Mouse (Mus musculus): ENCODE measurements around the gene Exosc7. TPM values are rescaled to one million over a fixed set of nuclear protein-coding genes. Genes with fewer than 3 reads are reported as not detected.

Gene Exosc7
- total and polyA plus RNA-seq, 2 experiments from 2014 or later = 40.3 to 64.1 TPM

GRCm38 (mm10) chr9:123165781-123166443 lies 52.9 kb downstream of the Exosc7 start:
- no peak overlapping the region for H3K9ac ChIP-seq
- H3K27me3 ChIP-seq (ENCODE audit: insufficient read depth, low read length) = no peaks in the 10 kb centered on the region
- no peaks in the 10 kb centered on the region for H3K9me3 ChIP-seq (ENCODE audit: low read length)
- no peak for TF ChIP-seq CTCF (IDR thresholded peaks at IDR 0.05; ENCODE audit: low read depth)
- H3K4me1 ChIP-seq (ENCODE audit: insufficient read depth) = no peaks in the 10 kb centered on the region
- 76% methylated on average over 3 of the region's 3 CpGs for WGBS
- DNase-seq (no peak), ATAC-seq (peak; percentile 50; the same call in 1 of the 2 replicates)
- no peak overlapping the region for H3K4me2 ChIP-seq (ENCODE audit: low read depth)
- H3K4me3 ChIP-seq (ENCODE audit: low read depth, low read length) = no peak overlapping the region
- no peak overlapping the region for H3K27ac ChIP-seq (ENCODE audit: low read depth, low read length)
- no peaks in the 10 kb centered on the region for H3K36me3 ChIP-seq (ENCODE audit: insufficient read depth)

DNA sequence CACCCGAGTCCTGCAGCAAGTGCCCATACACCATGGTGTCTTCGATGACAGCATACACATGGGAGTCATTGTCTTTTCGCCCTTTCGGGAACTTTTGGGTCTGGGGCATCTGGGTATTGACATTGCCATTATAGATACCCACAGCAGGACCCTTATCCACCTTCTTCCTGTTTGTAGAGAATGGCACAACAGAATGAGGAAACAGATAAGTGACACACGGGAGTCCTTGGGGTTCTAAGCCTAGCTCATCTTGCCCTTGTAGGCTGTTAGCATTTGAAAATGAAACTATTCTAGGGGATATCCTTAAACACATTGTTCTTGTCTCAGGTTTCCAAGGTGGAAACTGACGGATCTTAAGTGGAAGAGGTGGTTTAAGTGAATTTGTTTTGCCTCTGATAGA lies 60.7 kb downstream of the Exosc7 start:
- DNase-seq = no peak

GRCm38 (mm10) chr9:123174356-123174755 lies 61.3 kb downstream of the Exosc7 start:
- TF ChIP-seq CTCF (IDR thresholded peaks at IDR 0.05; ENCODE audit: low read depth) = no peak
- 18% methylated on average over 4 of the region's 4 CpGs for WGBS

More for the DNA sequence above, 60.7 kb downstream of the Exosc7 start:
- Histone ChIP-seq H3K9me3 (ENCODE audit: low read length) (no peaks in the 10 kb centered on the region), H3K4me3 (ENCODE audit: low read depth, low read length) (no peak overlapping the region), H3K27me3 (ENCODE audit: insufficient read depth, low read length) (no peaks in the 10 kb centered on the region), H3K4me2 (ENCODE audit: low read depth) (no peak overlapping the region), H3K27ac (ENCODE audit: low read depth, low read length) (no peak overlapping the region), H3K36me3 (ENCODE audit: insufficient read depth) (no peaks in the 10 kb centered on the region), H3K4me1 (ENCODE audit: insufficient read depth) (no peaks in the 10 kb centered on the region), H3K9ac (no peak overlapping the region)
- no peak for TF ChIP-seq CTCF (IDR thresholded peaks at IDR 0.05; ENCODE audit: low read depth)
- ATAC-seq = no peak
- WGBS = 90% methylated on average over 6 of the region's 6 CpGs

GRCm38 (mm10) chr9:123177380-123178048 lies 64.5 kb downstream of the Exosc7 start:
- Histone ChIP-seq H3K4me3 (ENCODE audit: low read depth, low read length) (no peak overlapping the region), H3K27ac (ENCODE audit: low read depth, low read length) (no peak overlapping the region), H3K9ac (no peak overlapping the region), H3K27me3 (ENCODE audit: insufficient read depth, low read length) (no peaks in the 10 kb centered on the region), H3K4me2 (ENCODE audit: low read depth) (no peak overlapping the region), H3K9me3 (ENCODE audit: low read length) (no peaks in the 10 kb centered on the region), H3K4me1 (ENCODE audit: insufficient read depth) (no peaks in the 10 kb centered on the region), H3K36me3 (ENCODE audit: insufficient read depth) (no peaks in the 10 kb centered on the region)
- DNase-seq (no peak), ATAC-seq (no peak)
- no peak for TF ChIP-seq CTCF (IDR thresholded peaks at IDR 0.05; ENCODE audit: low read depth)
- 88% methylated on average over 9 of the region's 9 CpGs for WGBS

More at GRCm38 (mm10) chr9:123174356-123174755, 61.3 kb downstream of the Exosc7 start:
- no peaks in the 10 kb centered on the region for H3K9me3 ChIP-seq (ENCODE audit: low read length)
- H3K4me3 ChIP-seq (ENCODE audit: low read depth, low read length) = no peak overlapping the region
- no peaks in the 10 kb centered on the region for H3K27me3 ChIP-seq (ENCODE audit: insufficient read depth, low read length)
- DNase-seq (no peak), ATAC-seq (no peak)
- H3K4me1 ChIP-seq (ENCODE audit: insufficient read depth) = no peaks in the 10 kb centered on the region
- H3K9ac ChIP-seq = no peak overlapping the region
- H3K36me3 ChIP-seq (ENCODE audit: insufficient read depth) = no peaks in the 10 kb centered on the region
- no peak overlapping the region for H3K27ac ChIP-seq (ENCODE audit: low read depth, low read length)
- H3K4me2 ChIP-seq (ENCODE audit: low read depth) = no peak overlapping the region

DNA sequence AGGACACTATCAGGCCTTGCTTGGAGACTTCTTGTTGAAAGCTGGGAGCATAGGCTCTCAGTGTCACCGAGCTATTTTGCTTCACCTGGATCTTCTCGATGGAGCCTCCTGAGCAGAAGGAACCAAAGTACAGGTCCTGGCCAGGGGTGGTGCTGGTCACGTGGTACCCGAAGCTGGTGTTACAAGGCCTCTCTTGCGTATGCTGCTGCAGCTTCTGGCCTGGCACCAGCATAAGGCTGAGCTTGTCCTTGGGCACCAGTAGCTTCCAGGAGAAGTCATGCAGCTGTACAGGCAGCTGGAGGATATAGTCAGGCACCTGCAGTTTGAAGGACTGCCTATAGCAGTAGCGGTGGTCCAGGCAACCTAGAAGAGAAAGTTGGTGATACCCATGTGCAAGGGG lies 67.0 kb downstream of the Exosc7 start:
- Histone ChIP-seq H3K4me2 (ENCODE audit: low read depth) (no peak overlapping the region), H3K9me3 (ENCODE audit: low read length) (no peaks in the 10 kb centered on the region), H3K4me3 (ENCODE audit: low read depth, low read length) (no peak overlapping the region), H3K27ac (ENCODE audit: low read depth, low read length) (no peak overlapping the region), H3K36me3 (ENCODE audit: insufficient read depth) (no peaks in the 10 kb centered on the region), H3K4me1 (ENCODE audit: insufficient read depth) (no peaks in the 10 kb centered on the region), H3K27me3 (ENCODE audit: insufficient read depth, low read length) (no peaks in the 10 kb centered on the region), H3K9ac (no peak overlapping the region)
- no peak for DNase-seq
- no peak for ATAC-seq
- no peak for TF ChIP-seq CTCF (IDR thresholded peaks at IDR 0.05; ENCODE audit: low read depth)
- 88% methylated on average over 6 of the region's 6 CpGs for WGBS

- ATAC-seq = no peak
- H3K4me2 ChIP-seq (ENCODE audit: low read depth) = no peak overlapping the region
Observed at GRCm38 (mm10) chr9:123183226-123183625, 70.2 kb downstream of the Exosc7 start.

DNA sequence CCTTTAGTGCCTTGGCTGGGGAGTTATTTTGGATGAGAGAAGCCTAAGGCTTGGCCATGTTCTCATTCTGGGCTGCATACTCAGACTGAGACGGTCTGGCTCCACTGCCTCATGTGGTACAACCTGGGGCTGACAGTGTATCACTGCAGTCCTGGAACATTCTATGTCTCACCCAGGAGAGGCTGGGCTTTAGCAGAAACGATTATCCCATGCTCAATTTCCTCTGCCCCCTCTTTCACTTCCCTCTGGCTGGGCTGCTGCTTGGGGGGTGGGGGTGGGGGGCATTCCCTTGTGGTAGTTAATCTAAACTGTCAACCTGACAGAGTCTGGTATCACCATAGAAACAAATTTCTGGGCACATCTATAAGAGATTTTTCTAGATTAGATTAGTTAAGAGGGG lies 72.5 kb downstream of the Exosc7 start:
- no peak overlapping the region for H3K4me2 ChIP-seq (ENCODE audit: low read depth)
- H3K9me3 ChIP-seq (ENCODE audit: low read length) = no peaks in the 10 kb centered on the region
- no peak overlapping the region for H3K4me3 ChIP-seq (ENCODE audit: low read depth, low read length)
- H3K9ac ChIP-seq = no peak overlapping the region
- 49% methylated on average over 2 of the region's 2 CpGs for WGBS
- H3K4me1 ChIP-seq (ENCODE audit: insufficient read depth) = no peaks in the 10 kb centered on the region
- no peak overlapping the region for H3K27ac ChIP-seq (ENCODE audit: low read depth, low read length)
- no peaks in the 10 kb centered on the region for H3K27me3 ChIP-seq (ENCODE audit: insufficient read depth, low read length)
- no peaks in the 10 kb centered on the region for H3K36me3 ChIP-seq (ENCODE audit: insufficient read depth)
- TF ChIP-seq CTCF (IDR thresholded peaks at IDR 0.05; ENCODE audit: low read depth) = no peak
- no peak for ATAC-seq
- no peak for DNase-seq

More at GRCm38 (mm10) chr9:123183226-123183625, 70.2 kb downstream of the Exosc7 start:
- no peak for TF ChIP-seq CTCF (IDR thresholded peaks at IDR 0.05; ENCODE audit: low read depth)
- 78% methylated on average over 8 of the region's 8 CpGs for WGBS
- no peaks in the 10 kb centered on the region for H3K36me3 ChIP-seq (ENCODE audit: insufficient read depth)
- H3K9ac ChIP-seq = no peak overlapping the region
- no peak overlapping the region for H3K4me3 ChIP-seq (ENCODE audit: low read depth, low read length)
- H3K27ac ChIP-seq (ENCODE audit: low read depth, low read length) = no peak overlapping the region
- no peaks in the 10 kb centered on the region for H3K9me3 ChIP-seq (ENCODE audit: low read length)
- no peaks in the 10 kb centered on the region for H3K4me1 ChIP-seq (ENCODE audit: insufficient read depth)
- DNase-seq = no peak
- H3K27me3 ChIP-seq (ENCODE audit: insufficient read depth, low read length) = no peaks in the 10 kb centered on the region

Other genes starting within 250 kb of the Exosc7 start
- gene Zfp445, start 247.2 kb upstream of the Exosc7 start, total RNA-seq (2014; rRNA removed) = 124 and 155 TPM in 2 replicates
- gene Zfp445, start 247.2 kb upstream of the Exosc7 start, polyA plus RNA-seq (2015; fragmentation: Nextera tagmentation; extraction: Ambion mirVana) = 43.0 and 69.4 TPM in 2 replicates
- 7.1 and 12.6 TPM in 2 replicates for gene Zkscan7, start 227.5 kb upstream of the Exosc7 start, total RNA-seq (2014; rRNA removed)
- gene Zkscan7, start 227.5 kb upstream of the Exosc7 start, polyA plus RNA-seq (2015; fragmentation: Nextera tagmentation; extraction: Ambion mirVana) = 0.83 and 1.6 TPM in 2 replicates
- gene Zfp105, start 190.1 kb upstream of the Exosc7 start, total RNA-seq (2014; rRNA removed) = 12.3 and 12.6 TPM in 2 replicates
- 5.6 and 7.0 TPM in 2 replicates for gene Zfp105, start 190.1 kb upstream of the Exosc7 start, polyA plus RNA-seq (2015; fragmentation: Nextera tagmentation; extraction: Ambion mirVana)
- gene 1110059G10Rik, start 162.2 kb upstream of the Exosc7 start, total RNA-seq (2014; rRNA removed) = 13.0 and 23.2 TPM in 2 replicates
- 41.4 and 53.1 TPM in 2 replicates for gene 1110059G10Rik, start 162.2 kb upstream of the Exosc7 start, polyA plus RNA-seq (2015; fragmentation: Nextera tagmentation; extraction: Ambion mirVana)
- 8.4 and 14.2 TPM in 2 replicates for gene Kif15, start 162.2 kb upstream of the Exosc7 start, total RNA-seq (2014; rRNA removed)
- 3.8 and 5.6 TPM in 2 replicates for gene Kif15, start 162.2 kb upstream of the Exosc7 start, polyA plus RNA-seq (2015; fragmentation: Nextera tagmentation; extraction: Ambion mirVana)
- 17.7 and 21.9 TPM in 2 replicates for gene Tmem42, start 91.9 kb upstream of the Exosc7 start, total RNA-seq (2014; rRNA removed)
- 33.6 and 38.3 TPM in 2 replicates for gene Tmem42, start 91.9 kb upstream of the Exosc7 start, polyA plus RNA-seq (2015; fragmentation: Nextera tagmentation; extraction: Ambion mirVana)
- 0.52 and 0.54 TPM in 2 replicates for gene Tgm4, start 78.5 kb upstream of the Exosc7 start, total RNA-seq (2014; rRNA removed)
- gene Tgm4, start 78.5 kb upstream of the Exosc7 start, polyA plus RNA-seq (2015; fragmentation: Nextera tagmentation; extraction: Ambion mirVana) = 0.46 and 0.48 TPM in 2 replicates
- gene Zdhhc3, start within 50 bp of the Exosc7 start, total RNA-seq (2014; rRNA removed) = 68.9 and 75.5 TPM in 2 replicates
- 75.7 and 85.3 TPM in 2 replicates for gene Zdhhc3, start within 50 bp of the Exosc7 start, polyA plus RNA-seq (2015; fragmentation: Nextera tagmentation; extraction: Ambion mirVana)
- 1.8 and 3.9 TPM in 2 replicates for gene Clec3b, start 37.7 kb downstream of the Exosc7 start, total RNA-seq (2014; rRNA removed)
- 1.6 TPM in 2 replicates for gene Clec3b, start 37.7 kb downstream of the Exosc7 start, polyA plus RNA-seq (2015; fragmentation: Nextera tagmentation; extraction: Ambion mirVana)
- 0.48 and 0.92 TPM in 2 replicates for gene Cdcp1, start 102.8 kb downstream of the Exosc7 start, total RNA-seq (2014; rRNA removed)
- gene Cdcp1, start 102.8 kb downstream of the Exosc7 start, polyA plus RNA-seq (2015; fragmentation: Nextera tagmentation; extraction: Ambion mirVana) = 0.10 and 0.16 TPM in 2 replicates
- 175 and 182 TPM in 2 replicates for gene Tmem158, start 147.5 kb downstream of the Exosc7 start, total RNA-seq (2014; rRNA removed)
- gene Tmem158, start 147.5 kb downstream of the Exosc7 start, polyA plus RNA-seq (2015; fragmentation: Nextera tagmentation; extraction: Ambion mirVana) = 103 and 113 TPM in 2 replicates

Data from forebrain, postnatal 0 days (tissue).